Mouse (Mus musculus): ENCODE measurements around the gene Clca1.

- peak; percentile 64 for TF ChIP-seq CTCF (IDR thresholded peaks at IDR 0.05; ENCODE audit: borderline replicate concordance, insufficient read depth, low read depth, low read length)
- no peak for TF ChIP-seq POLR2A (IDR thresholded peaks at IDR 0.05; ENCODE audit: borderline replicate concordance, insufficient read depth, low read length)
These were observed 5.8 kb downstream of the Clca1 start for GRCm38 (mm10) chr3:145026750-145027149.

All from cerebellum, adult 2 months (tissue).